Mouse (Mus musculus): Measurements from ENCODE around the gene Tor2a.

DNA sequence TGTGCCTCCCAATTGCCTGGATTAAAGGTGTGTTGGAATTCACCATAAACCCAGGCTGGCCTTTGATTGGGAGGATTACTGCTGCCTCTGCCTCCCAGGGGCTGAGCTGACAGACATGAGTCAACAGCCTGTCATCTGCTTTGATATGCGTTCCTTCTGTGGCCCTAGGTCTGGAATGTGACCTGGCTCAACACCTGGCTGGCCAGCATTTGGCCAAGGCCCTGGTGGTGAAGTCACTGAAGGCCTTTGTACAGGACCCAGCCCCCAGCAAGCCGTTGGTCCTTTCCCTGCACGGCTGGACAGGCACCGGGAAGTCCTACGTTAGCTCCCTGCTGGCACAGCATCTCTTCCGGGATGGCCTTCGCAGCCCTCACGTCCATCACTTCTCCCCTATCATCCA, 1.5 kb downstream of the Tor2a start:
- TF ChIP-seq POLR2A (IDR thresholded peaks at IDR 0.05; ENCODE audit: extremely low read depth, insufficient read depth, low read length) (no peak), CTCF (IDR thresholded peaks at IDR 0.05; ENCODE audit: extremely low read depth, insufficient read depth, low read length) (no peak)

Data from cortical plate, adult 2 months (tissue).